Mouse (Mus musculus): ENCODE measurements around the gene Fitm1. TPM values are rescaled to one million over a fixed set of nuclear protein-coding genes. Genes with fewer than 3 reads are reported as not detected.

Gene Fitm1
- polyA plus RNA-seq, 1 experiment from 2014 or later, result 46.9 TPM

DNA sequence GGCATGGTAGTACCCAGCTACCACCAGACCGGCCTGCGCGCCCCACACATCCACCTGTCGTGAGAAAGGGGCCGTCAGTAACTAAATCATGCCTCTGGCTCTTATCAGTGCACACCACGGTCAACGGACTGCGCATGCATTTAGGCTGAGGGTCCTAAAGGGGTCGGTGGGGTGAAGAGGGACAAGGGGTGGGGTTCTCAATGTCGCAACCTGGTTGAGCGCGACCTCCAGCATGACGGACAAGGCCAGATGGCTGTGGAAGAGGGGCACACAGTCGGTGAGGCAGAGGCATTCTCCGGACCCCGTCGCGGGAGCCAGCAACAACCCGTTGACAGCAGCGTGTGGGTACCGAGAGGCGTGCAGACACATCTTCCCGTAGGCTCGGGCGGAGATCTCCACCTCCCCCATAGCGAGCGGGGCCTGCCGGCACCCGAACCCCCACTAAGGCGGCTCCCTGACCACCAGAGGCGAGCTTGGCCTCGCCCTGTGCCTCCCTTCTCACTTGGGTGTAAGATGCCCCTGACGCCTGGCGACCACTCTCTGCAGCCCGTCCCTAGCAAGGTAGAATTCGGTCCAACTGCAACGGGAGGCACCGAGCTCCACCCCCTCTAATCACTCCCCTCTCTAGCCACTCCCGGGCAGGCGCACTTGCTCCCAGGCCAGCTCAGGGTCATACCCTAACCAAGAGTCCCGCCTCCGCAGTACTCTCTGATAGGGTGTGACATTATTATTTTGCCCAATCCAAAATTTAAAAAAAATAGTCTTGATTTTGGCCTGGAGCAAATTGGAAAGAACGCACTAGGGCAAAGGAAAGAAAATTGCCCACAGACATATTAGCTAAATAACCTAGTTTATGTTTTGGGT lies 9.5 kb downstream of the Fitm1 start, which contains the start of gene Emc9:
Gene Emc9 (minus strand): TSS at position 601 of the 864 bp plus-strand sequence.
- 4% methylated on average over 30 of the region's 43 CpGs for WGBS
- no peaks in the 10 kb centered on the region for H3K9me3 ChIP-seq (ENCODE audit: control insufficient read depth, low read length)
- peak within 1 kb of the TSS; percentile 52 for H3K4me3 ChIP-seq (ENCODE audit: low read depth, low read length)
- H3K4me2 ChIP-seq (ENCODE audit: low read depth, low read length), result peak within 1 kb of the TSS; percentile 89
- H3K36me3 ChIP-seq (ENCODE audit: control insufficient read depth, insufficient read depth, low read length), result peaks cover 45% of the 10 kb centered on the region
- no peaks in the 10 kb centered on the region for H3K27me3 ChIP-seq (replicated peaks; ENCODE audit: control insufficient read depth, insufficient read depth, low read length)
- H3K4me1 ChIP-seq (ENCODE audit: control insufficient read depth, insufficient read depth, low read length), result peaks cover under 1% of the 10 kb centered on the region; the same call in 1 of the 2 replicates
- peak within 1 kb of the TSS; percentile 60 for H3K9ac ChIP-seq (ENCODE audit: low read depth, low read length)
- no peak within 1 kb of the TSS for H3K27ac ChIP-seq (replicated peaks; ENCODE audit: low read depth, low read length)
- peak; percentile 48 for DNase-seq (ENCODE audit: low spot score)
- peak; percentile 86 for ATAC-seq (ENCODE audit: low read depth)

DNA sequence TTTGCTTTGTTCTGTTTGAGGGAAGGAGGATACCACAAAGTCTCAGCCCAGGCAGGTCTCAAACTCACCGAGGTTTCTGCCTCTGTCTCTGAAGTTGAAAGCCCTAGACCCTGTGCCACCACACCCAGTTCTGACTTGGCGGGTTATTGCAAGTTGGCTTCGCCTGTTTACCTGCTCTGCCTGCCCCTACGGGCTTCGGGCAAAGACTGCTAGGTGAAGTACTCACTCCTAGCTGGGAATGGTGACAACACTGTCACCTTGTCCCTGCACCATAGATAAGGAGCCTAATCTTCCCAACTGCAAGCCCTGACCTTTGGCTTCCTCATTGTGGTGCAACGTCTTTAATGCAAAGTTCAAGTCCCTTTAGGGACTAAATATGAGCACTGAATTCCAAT lies 10.1 kb downstream of the Fitm1 start:
- H3K36me3 ChIP-seq (ENCODE audit: control insufficient read depth, insufficient read depth, low read length), result peaks cover 38% of the 10 kb centered on the region
- H3K4me2 ChIP-seq (ENCODE audit: low read depth, low read length), result peak overlapping the region; percentile 89; the same call in 1 of the 2 replicates
- H3K9me3 ChIP-seq (ENCODE audit: control insufficient read depth, low read length), result no peaks in the 10 kb centered on the region
- ATAC-seq (ENCODE audit: low read depth), result no peak
- no peak overlapping the region for H3K27ac ChIP-seq (replicated peaks; ENCODE audit: low read depth, low read length)
- 51% methylated on average over 6 of the region's 6 CpGs for WGBS
- H3K27me3 ChIP-seq (replicated peaks; ENCODE audit: control insufficient read depth, insufficient read depth, low read length), result no peaks in the 10 kb centered on the region
- peaks cover 6% of the 10 kb centered on the region for H3K4me1 ChIP-seq (ENCODE audit: control insufficient read depth, insufficient read depth, low read length)
- no peak for DNase-seq (ENCODE audit: low spot score)
- H3K4me3 ChIP-seq (ENCODE audit: low read depth, low read length), result peak overlapping the region; percentile 52; the same call in 1 of the 2 replicates
- no peak overlapping the region for H3K9ac ChIP-seq (ENCODE audit: low read depth, low read length)

DNA sequence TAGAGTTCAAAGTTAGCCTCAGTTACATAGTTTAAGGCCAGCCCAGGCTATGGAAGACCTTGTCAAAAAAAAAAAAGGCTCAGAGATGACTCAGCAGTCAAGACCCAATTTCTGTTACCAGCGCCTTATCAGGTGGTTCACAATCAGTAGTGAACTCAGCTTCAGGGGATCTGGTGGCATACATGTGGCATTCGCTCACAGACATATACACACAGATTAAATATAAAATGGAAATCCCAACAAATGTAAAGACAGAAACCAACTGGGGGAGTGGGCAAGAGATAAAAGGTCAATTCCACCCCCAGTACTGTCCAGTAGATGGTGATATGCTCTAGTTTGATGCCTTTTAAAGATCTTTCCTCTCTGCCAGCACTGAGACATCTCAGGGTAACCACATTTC lies 10.7 kb downstream of the Fitm1 start:
- Histone ChIP-seq H3K9ac (ENCODE audit: low read depth, low read length) (no peak overlapping the region), H3K27me3 (replicated peaks; ENCODE audit: control insufficient read depth, insufficient read depth, low read length) (no peaks in the 10 kb centered on the region), H3K36me3 (ENCODE audit: control insufficient read depth, insufficient read depth, low read length) (peaks cover 33% of the 10 kb centered on the region), H3K4me1 (ENCODE audit: control insufficient read depth, insufficient read depth, low read length) (peaks cover 6% of the 10 kb centered on the region), H3K4me3 (ENCODE audit: low read depth, low read length) (no peak overlapping the region), H3K9me3 (ENCODE audit: control insufficient read depth, low read length) (no peaks in the 10 kb centered on the region), H3K27ac (replicated peaks; ENCODE audit: low read depth, low read length) (no peak overlapping the region), H3K4me2 (ENCODE audit: low read depth, low read length) (no peak overlapping the region)
- DNase-seq (ENCODE audit: low spot score) (no peak), ATAC-seq (ENCODE audit: low read depth) (no peak)
- 90% methylated on average over 2 of the region's 2 CpGs for WGBS

DNA sequence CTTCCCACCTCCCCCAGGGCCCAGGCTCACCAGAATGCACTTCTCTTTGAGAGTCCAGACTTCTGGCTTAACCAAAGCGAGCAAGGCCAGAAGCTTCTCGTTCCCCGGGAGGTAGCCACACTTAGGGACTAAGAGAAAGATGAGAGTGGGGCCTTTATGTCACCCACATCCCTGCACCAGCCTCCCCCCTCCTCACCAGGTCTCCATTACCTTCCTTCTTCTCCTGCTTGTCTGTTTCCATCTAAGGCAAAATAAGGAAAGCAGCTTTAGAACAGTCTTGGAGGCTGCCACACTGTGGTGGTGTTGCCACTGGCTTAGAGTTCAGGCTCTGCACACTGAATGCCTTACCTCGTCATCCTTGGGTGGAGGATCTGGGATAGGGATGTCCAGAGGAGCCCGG lies 13.9 kb downstream of the Fitm1 start:
- H3K4me2 ChIP-seq (ENCODE audit: low read depth, low read length), result no peak overlapping the region
- no peak overlapping the region for H3K9ac ChIP-seq (ENCODE audit: low read depth, low read length)
- no peaks in the 10 kb centered on the region for H3K9me3 ChIP-seq (ENCODE audit: control insufficient read depth, low read length)
- no peak overlapping the region for H3K27ac ChIP-seq (replicated peaks; ENCODE audit: low read depth, low read length)
- 84% methylated on average over 5 of the region's 5 CpGs for WGBS
- no peak overlapping the region for H3K4me3 ChIP-seq (ENCODE audit: low read depth, low read length)
- no peak for DNase-seq (ENCODE audit: low spot score)
- no peaks in the 10 kb centered on the region for H3K27me3 ChIP-seq (replicated peaks; ENCODE audit: control insufficient read depth, insufficient read depth, low read length)
- ATAC-seq (ENCODE audit: low read depth), result no peak
- H3K4me1 ChIP-seq (ENCODE audit: control insufficient read depth, insufficient read depth, low read length), result peaks cover 13% of the 10 kb centered on the region
- H3K36me3 ChIP-seq (ENCODE audit: control insufficient read depth, insufficient read depth, low read length), result peaks cover 26% of the 10 kb centered on the region

DNA sequence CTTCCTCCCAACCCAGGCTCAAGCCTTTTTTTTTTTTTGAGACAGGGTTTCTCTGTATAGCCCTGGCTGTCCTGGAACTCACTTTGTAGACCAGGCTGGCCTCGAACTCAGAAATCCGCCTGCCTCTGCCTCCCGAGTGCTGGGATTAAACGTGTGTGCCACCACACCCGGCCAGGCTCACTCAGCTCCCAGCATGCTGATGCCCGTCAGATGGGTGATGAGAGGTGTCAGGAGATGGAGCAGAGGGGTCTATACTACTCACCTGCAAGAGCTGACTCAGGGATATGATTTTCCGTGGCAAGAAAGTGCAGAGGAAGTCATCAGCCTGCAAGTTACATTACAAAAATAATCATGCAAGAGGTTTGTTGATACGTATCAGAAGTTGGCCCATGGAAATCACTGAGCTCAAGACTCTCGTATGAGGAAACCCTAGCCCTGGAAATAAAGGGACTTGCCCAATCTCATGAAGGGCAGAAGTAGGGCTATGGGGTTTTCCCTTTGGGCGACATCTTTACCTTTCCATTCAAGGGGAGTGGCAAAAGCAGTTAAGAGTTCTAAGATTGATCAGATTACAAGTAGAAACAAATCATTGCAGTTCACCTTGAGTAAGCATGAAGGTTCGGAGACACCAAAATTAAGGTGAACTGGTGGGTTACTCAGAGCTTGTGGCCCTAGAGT lies 14.5 kb downstream of the Fitm1 start:
- Histone ChIP-seq H3K4me3 (ENCODE audit: low read depth, low read length) (peak overlapping the region; percentile 74), H3K27ac (replicated peaks; ENCODE audit: low read depth, low read length) (peak overlapping the region; percentile 81), H3K9me3 (ENCODE audit: control insufficient read depth, low read length) (no peaks in the 10 kb centered on the region), H3K27me3 (replicated peaks; ENCODE audit: control insufficient read depth, insufficient read depth, low read length) (no peaks in the 10 kb centered on the region), H3K36me3 (ENCODE audit: control insufficient read depth, insufficient read depth, low read length) (peaks cover 31% of the 10 kb centered on the region), H3K9ac (ENCODE audit: low read depth, low read length) (peak overlapping the region; percentile 74), H3K4me2 (ENCODE audit: low read depth, low read length) (peak overlapping the region; percentile 92), H3K4me1 (ENCODE audit: control insufficient read depth, insufficient read depth, low read length) (peaks cover 13% of the 10 kb centered on the region)
- no peak for ATAC-seq (ENCODE audit: low read depth)
- WGBS, result 83% methylated on average over 11 of the region's 11 CpGs
- DNase-seq (ENCODE audit: low spot score), result no peak

DNA sequence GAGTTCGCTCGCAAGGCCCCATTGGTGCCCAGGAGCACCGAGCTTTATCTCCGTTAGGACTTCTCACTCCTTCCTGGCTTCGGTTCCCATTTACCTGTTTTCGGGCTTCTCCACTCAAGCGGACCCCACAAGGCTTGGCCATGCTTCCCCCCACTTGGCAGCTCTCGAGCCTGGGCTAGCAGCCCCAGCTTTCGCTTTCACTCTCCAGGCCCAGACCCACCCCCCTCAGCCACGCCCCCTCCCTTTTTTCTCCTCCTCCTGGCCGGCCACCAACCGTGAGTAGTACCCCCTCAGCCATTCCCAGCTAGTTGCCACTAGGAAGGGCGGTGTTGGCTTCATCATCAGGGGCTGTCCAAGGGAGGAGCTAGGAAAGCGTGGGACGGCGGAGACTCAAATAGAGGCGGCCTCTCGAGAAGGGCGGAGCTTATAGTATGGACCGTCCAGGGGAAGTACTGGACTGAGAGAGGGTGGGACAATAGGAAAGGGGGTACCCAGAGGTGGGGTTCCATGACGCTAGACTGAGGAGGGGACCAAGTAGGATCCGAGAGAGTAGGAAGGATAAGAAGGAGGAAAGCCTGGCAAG lies 15.4 kb downstream of the Fitm1 start, which contains the start of gene Psme2:
Gene Psme2 (minus strand): TSS at position 366 of the 583 bp plus-strand sequence.
- peak within 1 kb of the TSS; percentile 92 for H3K4me2 ChIP-seq (ENCODE audit: low read depth, low read length)
- H3K27ac ChIP-seq (replicated peaks; ENCODE audit: low read depth, low read length), result peak within 1 kb of the TSS; percentile 96
- peak within 1 kb of the TSS; percentile 74 for H3K4me3 ChIP-seq (ENCODE audit: low read depth, low read length)
- peaks cover 13% of the 10 kb centered on the region for H3K4me1 ChIP-seq (ENCODE audit: control insufficient read depth, insufficient read depth, low read length)
- ATAC-seq (ENCODE audit: low read depth), result peak; percentile 96
- H3K9me3 ChIP-seq (ENCODE audit: control insufficient read depth, low read length), result no peaks in the 10 kb centered on the region
- under 1% methylated on average over 22 of the region's 22 CpGs for WGBS
- H3K36me3 ChIP-seq (ENCODE audit: control insufficient read depth, insufficient read depth, low read length), result peaks cover 41% of the 10 kb centered on the region
- H3K27me3 ChIP-seq (replicated peaks; ENCODE audit: control insufficient read depth, insufficient read depth, low read length), result no peaks in the 10 kb centered on the region
- peak within 1 kb of the TSS; percentile 79 for H3K9ac ChIP-seq (ENCODE audit: low read depth, low read length)
- DNase-seq (ENCODE audit: low spot score), result peak; percentile 99

DNA sequence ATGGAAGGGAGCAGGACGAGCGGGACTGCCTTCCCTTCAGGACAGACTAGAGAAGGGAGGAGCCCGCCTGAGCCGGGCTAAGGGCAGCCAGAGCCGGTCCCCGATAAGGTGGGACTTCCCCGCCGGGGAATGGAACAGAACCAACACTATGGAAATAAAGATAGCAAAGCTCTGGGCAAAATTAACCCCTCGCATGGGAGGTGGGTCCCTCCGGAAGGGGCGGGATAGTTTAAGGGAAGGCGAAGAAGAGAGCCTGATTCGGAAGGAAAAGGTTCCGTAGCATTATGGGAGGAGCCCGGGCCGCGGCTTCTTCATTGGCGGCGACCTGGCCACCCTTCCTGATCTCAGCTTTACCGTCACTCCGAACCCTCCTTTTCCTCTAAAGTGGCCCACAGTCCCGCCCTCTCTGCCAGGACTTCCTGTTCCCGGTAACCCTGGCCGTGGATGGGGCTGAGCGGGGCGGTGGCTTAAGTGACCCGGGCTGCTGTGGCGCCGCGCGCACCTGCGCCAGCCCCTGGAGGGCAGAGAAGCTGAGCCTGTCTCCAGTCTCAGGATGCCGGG lies 16.0 kb downstream of the Fitm1 start, which contains the start of gene Rnf31:
Gene Rnf31 (plus strand): TSS at position 378 of the 561 bp plus-strand sequence.
- Histone ChIP-seq H3K27ac (replicated peaks; ENCODE audit: low read depth, low read length) (peak within 1 kb of the TSS; percentile 96), H3K27me3 (replicated peaks; ENCODE audit: control insufficient read depth, insufficient read depth, low read length) (no peaks in the 10 kb centered on the region), H3K9ac (ENCODE audit: low read depth, low read length) (peak within 1 kb of the TSS; percentile 79), H3K36me3 (ENCODE audit: control insufficient read depth, insufficient read depth, low read length) (peaks cover 46% of the 10 kb centered on the region), H3K4me1 (ENCODE audit: control insufficient read depth, insufficient read depth, low read length) (peaks cover 13% of the 10 kb centered on the region), H3K4me3 (ENCODE audit: low read depth, low read length) (peak within 1 kb of the TSS; percentile 74), H3K9me3 (ENCODE audit: control insufficient read depth, low read length) (no peaks in the 10 kb centered on the region), H3K4me2 (ENCODE audit: low read depth, low read length) (peak within 1 kb of the TSS; percentile 92)
- WGBS, result under 1% methylated on average over 29 of the region's 33 CpGs
- ATAC-seq (ENCODE audit: low read depth), result peak; percentile 93
- peak; percentile 97 for DNase-seq (ENCODE audit: low spot score)

DNA sequence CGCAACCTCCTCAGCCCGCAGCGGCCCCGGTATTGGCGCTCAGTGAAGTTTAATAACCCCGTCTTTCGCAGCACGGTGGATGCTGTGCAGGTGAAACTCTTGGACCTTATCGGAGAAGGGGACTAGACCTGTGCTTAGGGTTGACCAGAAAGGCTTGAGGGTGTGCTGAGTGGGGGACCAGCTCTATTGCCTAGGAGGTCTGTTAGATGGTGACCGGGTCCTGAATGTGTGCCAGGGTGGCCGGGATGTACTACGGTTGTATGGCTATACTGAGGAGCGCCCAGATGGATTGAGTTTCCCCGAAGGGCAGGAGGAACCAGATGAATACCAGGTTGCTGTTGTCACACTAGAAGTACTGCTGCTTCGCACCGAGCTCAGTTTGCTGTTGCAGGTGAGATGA lies 16.8 kb downstream of the Fitm1 start:
- no peak overlapping the region; the same call in 1 of the 2 replicates for H3K27ac ChIP-seq (replicated peaks; ENCODE audit: low read depth, low read length)
- H3K9me3 ChIP-seq (ENCODE audit: control insufficient read depth, low read length), result no peaks in the 10 kb centered on the region
- DNase-seq (ENCODE audit: low spot score) (no peak), ATAC-seq (ENCODE audit: low read depth) (no peak)
- peak overlapping the region; percentile 92 for H3K4me2 ChIP-seq (ENCODE audit: low read depth, low read length)
- H3K9ac ChIP-seq (ENCODE audit: low read depth, low read length), result peak overlapping the region; percentile 79
- H3K4me3 ChIP-seq (ENCODE audit: low read depth, low read length), result peak overlapping the region; percentile 74
- H3K27me3 ChIP-seq (replicated peaks; ENCODE audit: control insufficient read depth, insufficient read depth, low read length), result no peaks in the 10 kb centered on the region
- peaks cover 13% of the 10 kb centered on the region for H3K4me1 ChIP-seq (ENCODE audit: control insufficient read depth, insufficient read depth, low read length)
- H3K36me3 ChIP-seq (ENCODE audit: control insufficient read depth, insufficient read depth, low read length), result peaks cover 49% of the 10 kb centered on the region
- WGBS, result 2% methylated on average over 16 of the region's 16 CpGs
